Mouse (Mus musculus) stomach, postnatal 0 days (tissue): ENCODE measurements around the gene Atp1a2.

Source experiments
- CTCF ChIP-seq: IDR thresholded peaks from 2 replicates; pipeline ENCODE4 v1.5.1; 2016; ENCODE audit warnings: antibody characterized with exemption, low read depth, mild to moderate bottlenecking, moderate library complexity
- EP300 ChIP-seq: optimal IDR thresholded peaks from 2 replicates; pipeline ENCODE3; 2016; ENCODE audit warnings: antibody characterized with exemption

DNA sequence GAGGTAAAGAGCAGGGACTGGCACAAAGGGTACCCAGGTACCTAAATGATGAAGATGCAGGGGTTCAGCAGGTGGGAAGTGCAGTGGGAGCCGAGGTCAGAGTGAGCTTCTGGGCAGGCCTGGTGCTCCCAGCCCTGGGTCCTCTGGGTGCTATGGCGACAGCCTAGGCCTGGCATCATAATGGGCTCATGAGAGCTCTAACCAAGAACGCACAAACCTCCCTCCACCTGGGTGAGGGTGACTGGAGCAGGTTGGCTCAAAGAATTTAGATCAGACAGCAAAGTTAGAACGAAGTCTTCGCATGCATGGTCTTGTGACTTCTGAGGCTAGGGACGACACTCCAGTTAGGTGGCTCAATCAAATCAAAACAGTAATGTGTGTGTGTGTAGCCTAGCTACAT lies 39.5 kb downstream of the Atp1a2 start, which contains the start of gene Atp1a4:
- TF ChIP-seq CTCF (no peak), EP300 (no peak)
